Mouse (Mus musculus) cerebellum, adult 2 months (tissue): Measurements from ENCODE around the gene Spata13.

Experiments used
- CTCF ChIP-seq: fragments of 200-500 bp; IDR thresholded peaks from 2 replicates; pipeline ENCODE4 v1.5.1; 2011; ENCODE audit warnings: low read depth, mild to moderate bottlenecking, control low read depth, low read length, moderate library complexity, borderline replicate concordance; ENCODE audit not compliant: insufficient read depth
- POLR2A ChIP-seq: fragments of 200-500 bp; IDR thresholded peaks from 2 replicates; pipeline ENCODE4 v1.6.1; 2011; ENCODE audit warnings: low read length, control low read depth, borderline replicate concordance; ENCODE audit not compliant: insufficient read depth

GRCm38 (mm10) chr14:60784427-60785315 lies 150.9 kb downstream of the Spata13 start, which contains the start of gene Mipep:
- TF ChIP-seq CTCF (peak; percentile 94), POLR2A (peak; percentile 61)
